ENCODE assay signal across 20 mouse cellular contexts in genomic region chr6:126155928-126156327, GRCm38 (mm10). TPM values are rescaled to one million over a fixed set of nuclear protein-coding genes. Genes with fewer than 3 reads are reported as not detected.
DNase-seq lines count a peak whose midpoint lies in the region; ATAC-seq and TF ChIP-seq lines count a peak whose summit lies in the region.
"Had no signal": no experiment of that assay in that cellular context is flagged by ENCODE, and none has a peak within 500 bp of the region (broad histone marks: within the 10 kb centered on the region; RNA-seq: fewer than 3 reads in every experiment).

No protein-coding gene starts in this region.

- H3K36me3 ChIP-seq in forebrain, embryonic 14.5 days (ENCODE audit: control insufficient read depth, insufficient read depth, low read length), result no peaks in the 10 kb centered on the region
- H3K36me3 ChIP-seq in forebrain, embryonic 12.5 days (replicated peaks), result no peaks in the 10 kb centered on the region
- peaks cover 13% of the 10 kb centered on the region for H3K36me3 ChIP-seq in heart, adult 2 months (ENCODE audit: control insufficient read depth, insufficient read depth, low read length)
- H3K36me3 ChIP-seq in hindbrain, embryonic 10.5 days, result no peaks in the 10 kb centered on the region
- H3K36me3 ChIP-seq: heart, embryonic 15.5 days; hindbrain, embryonic 12.5 days had no signal

- no peak for TF ChIP-seq CTCF in heart, adult 2 months (IDR thresholded peaks at IDR 0.05)
- TF ChIP-seq CTCF in brain, embryonic 14.5 days (IDR thresholded peaks at IDR 0.05; ENCODE audit: borderline replicate concordance, extremely low read depth, insufficient read depth, insufficient read length), result no peak

- TF ChIP-seq POLR2A in heart, adult 2 months (IDR thresholded peaks at IDR 0.05; ENCODE audit: insufficient read depth, low read depth, low read length), result no peak
- TF ChIP-seq POLR2A in brain, embryonic 14.5 days (IDR thresholded peaks at IDR 0.05; ENCODE audit: borderline replicate concordance, extremely low read depth, insufficient read depth, insufficient read length, poor library complexity, severe bottlenecking), result no peak

- ATAC-seq in forebrain, embryonic 14.5 days, result no peak
- ATAC-seq in forebrain, embryonic 12.5 days (ENCODE audit: low FRiP score), result no peak
- ATAC-seq: forebrain, postnatal 0 days; hindbrain, postnatal 0 days had no signal

- no peak overlapping the region for H3K27ac ChIP-seq in forebrain, embryonic 14.5 days (ENCODE audit: low read depth, low read length)
- no peak overlapping the region for H3K27ac ChIP-seq in forebrain, embryonic 12.5 days
- peak overlapping the region; percentile 15; the same call in 1 of the 2 replicates for H3K27ac ChIP-seq in heart, adult 2 months
- no peak overlapping the region for H3K27ac ChIP-seq in hindbrain, embryonic 10.5 days
- H3K27ac ChIP-seq: heart, embryonic 15.5 days; hindbrain, embryonic 12.5 days; hindbrain, postnatal 0 days had no signal

- intact Hi-C loops in heart, adult 2 months (cut with DNase I), result loop anchor here (10.0 kb wide), 1 partner anchor 219 kb away; no protein-coding TSS in a partner anchor

- no peak for TF ChIP-seq EP300 in heart, adult 2 months (IDR thresholded peaks at IDR 0.05; ENCODE audit: insufficient read depth, low read depth, low read length)

- no peak overlapping the region for H3K4me2 ChIP-seq in forebrain, embryonic 14.5 days (ENCODE audit: low read length)
- no peak overlapping the region for H3K4me2 ChIP-seq in forebrain, embryonic 12.5 days
- H3K4me2 ChIP-seq: heart, embryonic 11.5 days; heart, embryonic 15.5 days; hindbrain, embryonic 12.5 days had no signal

- no peaks in the 10 kb centered on the region for H3K4me1 ChIP-seq in forebrain, embryonic 14.5 days (ENCODE audit: control insufficient read depth, insufficient read depth, low read length)
- H3K4me1 ChIP-seq in forebrain, embryonic 12.5 days, result no peaks in the 10 kb centered on the region
- peaks cover 34% of the 10 kb centered on the region for H3K4me1 ChIP-seq in heart, adult 2 months (ENCODE audit: control insufficient read depth, insufficient read depth, low read length)
- H3K4me1 ChIP-seq in hindbrain, embryonic 10.5 days (replicated peaks), result peaks cover 5% of the 10 kb centered on the region
- H3K4me1 ChIP-seq: hindbrain, embryonic 12.5 days had no signal

- peak; percentile 11 for DNase-seq in forebrain, embryonic 14.5 days (ENCODE audit: low spot score)
- no peak for DNase-seq in heart, adult 2 months
- no peak for DNase-seq in heart, adult 18-20 months
- DNase-seq in layer of hippocampus, adult 9-11 months, result peak; percentile 34
- no peak for DNase-seq in layer of hippocampus, postnatal 10 days (ENCODE audit: low spot score in 2 of 2)
- peak; percentile 8 for DNase-seq in brain, embryonic 14.5 days (ENCODE audit: low read depth)
- DNase-seq in hindbrain, embryonic 10.5 days (ENCODE audit: low spot score), result no peak
- DNase-seq: adrenal gland, postnatal 10 days; cerebellum, adult 2 months; cerebellum, postnatal 10 days; forebrain, postnatal 0 days; gastrocnemius, postnatal 14 days; kidney, adult 11 months had no signal

- 94% methylated on average over 2 of the region's 2 CpGs for WGBS in forebrain, embryonic 14.5 days
- WGBS in forebrain, embryonic 12.5 days, result 94% methylated on average over 2 of the region's 2 CpGs
- 77% methylated on average over 2 of the region's 2 CpGs for WGBS in heart, adult 2 months
- WGBS in hindbrain, embryonic 10.5 days, result 93% methylated on average over 2 of the region's 2 CpGs

- H3K79me2 ChIP-seq in heart, adult 2 months (replicated peaks; ENCODE audit: control insufficient read depth, insufficient read depth, low read length), result no peaks in the 10 kb centered on the region; the same call in 1 of the 2 replicates

- H3K27me3 ChIP-seq in forebrain, embryonic 14.5 days (replicated peaks; ENCODE audit: control insufficient read depth, insufficient read depth, low read length), result no peaks in the 10 kb centered on the region
- H3K27me3 ChIP-seq in forebrain, embryonic 12.5 days, result peaks cover 29% of the 10 kb centered on the region
- H3K27me3 ChIP-seq in heart, adult 2 months (ENCODE audit: control insufficient read depth, insufficient read depth, low read length), result no peaks in the 10 kb centered on the region
- H3K27me3 ChIP-seq in hindbrain, embryonic 10.5 days (ENCODE audit: insufficient read depth, poor library complexity, severe bottlenecking), result peaks cover 11% of the 10 kb centered on the region
- H3K27me3 ChIP-seq: heart, embryonic 15.5 days had no signal

- no peak overlapping the region for H3K9ac ChIP-seq in forebrain, embryonic 14.5 days (ENCODE audit: low read length)
- no peak overlapping the region for H3K9ac ChIP-seq in forebrain, embryonic 12.5 days
- no peak overlapping the region for H3K9ac ChIP-seq in heart, adult 2 months (ENCODE audit: low read depth, low read length)
- H3K9ac ChIP-seq: forebrain, postnatal 0 days; heart, embryonic 15.5 days; hindbrain, embryonic 12.5 days had no signal

- H3K9me3 ChIP-seq in forebrain, embryonic 14.5 days (replicated peaks; ENCODE audit: control insufficient read depth, low read length), result no peaks in the 10 kb centered on the region
- H3K9me3 ChIP-seq in forebrain, embryonic 12.5 days, result peaks cover 8% of the 10 kb centered on the region; the same call in 1 of the 2 replicates
- no peaks in the 10 kb centered on the region for H3K9me3 ChIP-seq in hindbrain, embryonic 10.5 days
- H3K9me3 ChIP-seq: heart, embryonic 15.5 days had no signal

- H3K4me3 ChIP-seq in forebrain, embryonic 14.5 days (ENCODE audit: low read depth, low read length), result no peak overlapping the region
- H3K4me3 ChIP-seq in forebrain, embryonic 12.5 days (replicated peaks), result no peak overlapping the region
- no peak overlapping the region for H3K4me3 ChIP-seq in heart, adult 2 months
- H3K4me3 ChIP-seq in hindbrain, embryonic 10.5 days, result no peak overlapping the region
- H3K4me3 ChIP-seq: heart, embryonic 15.5 days; hindbrain, embryonic 12.5 days had no signal

RNA-seq across cellular contexts. Expression of gene Ntf3, which starts 10.8 kb away (rescaled TPM):
- 3.4 and 4.2 TPM in 2 replicates for polyA plus RNA-seq in forebrain, embryonic 14.5 days (2014; fragmentation: Nextera tagmentation; extraction: Ambion mirVana)
- 2.8 and 3.2 TPM in 2 replicates for polyA plus RNA-seq in forebrain, embryonic 12.5 days (2016; fragmentation: Nextera tagmentation; extraction: Ambion mirVana)
- 1 to 10 TPM; 3.9 to 4.1 TPM for total RNA-seq in heart, adult 2 months (2021)
- polyA plus RNA-seq in heart, adult 2 months (2012; rRNA removed), result 4.0 and 4.2 TPM in 2 replicates
- 1 to 10 TPM; 2.8 to 3.4 TPM for total RNA-seq in heart, adult 18-20 months (2021)
- 10 to 100 TPM in 1 of 2 experiments, 1 to 10 TPM in 1; 8.6 to 11.5 TPM for total RNA-seq in layer of hippocampus, postnatal 10 days (2021)
- polyA plus RNA-seq in brain, embryonic 14.5 days (2012; rRNA removed), result 1.3 and 2.2 TPM in 2 replicates
- 6.0 and 8.5 TPM in 2 replicates for polyA plus RNA-seq in hindbrain, embryonic 10.5 days (2016; fragmentation: Nextera tagmentation; extraction: Ambion mirVana)
- total RNA-seq: MEL had no signal
- polyA plus RNA-seq: C2C12 had no signal

Comparison
In these comparisons a context has a peak if more than half of its experiments do, and no peak if none do; other contexts are left out.
1. DNase-seq: peak in forebrain, embryonic 14.5 days (single experiment), layer of hippocampus, adult 9-11 months (single experiment) and brain, embryonic 14.5 days (single experiment); none in heart, adult 2 months (0 of 2), heart, adult 18-20 months (0 of 2), layer of hippocampus, postnatal 10 days (0 of 2) and hindbrain, embryonic 10.5 days (single experiment).